Mouse (Mus musculus) heart, adult 2 months (tissue): Measurements from ENCODE around the gene Fkbp2.

Experiments used
- CTCF ChIP-seq: fragments of 200-600 bp; IDR thresholded peaks from 2 replicates; pipeline ENCODE4 v1.8.1; 2022; ENCODE audit warnings: antibody characterized with exemption, mild to moderate bottlenecking, moderate library complexity
- EP300 ChIP-seq: fragments of 200-500 bp; IDR thresholded peaks from 2 replicates; pipeline ENCODE4 v1.6.1; 2011; ENCODE audit warnings: low read depth, low read length, control low read depth; ENCODE audit not compliant: insufficient read depth
- POLR2A ChIP-seq: fragments of 200-500 bp; IDR thresholded peaks from 2 replicates; pipeline ENCODE4 v1.6.1; 2011; ENCODE audit warnings: mild to moderate bottlenecking, low read depth, low read length, control low read depth; ENCODE audit not compliant: insufficient read depth

DNA sequence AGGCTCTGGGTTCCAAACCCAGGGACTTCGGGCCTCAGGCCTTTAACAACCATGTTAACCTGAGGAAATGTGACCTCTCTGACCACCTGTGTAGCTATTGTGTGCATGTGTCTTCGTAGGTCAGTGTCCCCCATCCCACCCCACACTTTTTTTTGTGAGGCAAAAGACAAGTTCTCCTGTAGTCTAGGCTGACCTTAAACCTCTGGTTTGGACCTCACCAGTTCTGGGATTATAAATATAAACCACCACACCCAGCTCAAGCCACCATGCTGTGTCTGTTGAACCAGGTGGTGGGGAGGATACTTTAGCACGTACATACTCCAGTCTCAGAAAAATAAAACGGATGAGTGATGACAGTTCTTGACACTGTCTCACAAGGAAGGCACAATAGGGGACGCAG lies 30.4 kb downstream of the Fkbp2 start:
- no peak for TF ChIP-seq CTCF
- no peak for TF ChIP-seq POLR2A
- no peak for TF ChIP-seq EP300
